13 mouse cellular contexts compared by ENCODE assay signal in genomic region chr1:111660950-111661349, GRCm38 (mm10).
DNase-seq lines count a peak whose midpoint lies in the region; ATAC-seq lines count a peak whose summit lies in the region.
"Had no signal": no experiment of that assay in that cellular context is flagged by ENCODE, and none has a peak within 500 bp of the region (broad histone marks: within the 10 kb centered on the region; RNA-seq: fewer than 3 reads in every experiment).

No protein-coding gene starts in this region.

- no peak overlapping the region for H3K4me3 ChIP-seq in forebrain, embryonic 11.5 days (ENCODE audit: low read depth, low read length)
- no peak overlapping the region for H3K4me3 ChIP-seq in forebrain, embryonic 10.5 days
- H3K4me3 ChIP-seq in hindbrain, embryonic 11.5 days (ENCODE audit: low read depth, low read length), result no peak overlapping the region
- no peak overlapping the region for H3K4me3 ChIP-seq in hindbrain, embryonic 13.5 days
- no peak overlapping the region for H3K4me3 ChIP-seq in midbrain, embryonic 12.5 days
- no peak overlapping the region for H3K4me3 ChIP-seq in midbrain, embryonic 14.5 days (replicated peaks; ENCODE audit: low read depth, low read length)
- H3K4me3 ChIP-seq in embryonic facial prominence, embryonic 12.5 days, result no peak overlapping the region
- H3K4me3 ChIP-seq: heart, adult 2 months; heart, embryonic 15.5 days had no signal

- H3K27ac ChIP-seq in forebrain, embryonic 11.5 days (ENCODE audit: low read depth, low read length), result no peak overlapping the region
- no peak overlapping the region for H3K27ac ChIP-seq in forebrain, embryonic 10.5 days
- no peak overlapping the region for H3K27ac ChIP-seq in hindbrain, embryonic 11.5 days (ENCODE audit: low read depth, low read length)
- no peak overlapping the region for H3K27ac ChIP-seq in hindbrain, embryonic 13.5 days
- H3K27ac ChIP-seq in midbrain, embryonic 12.5 days (replicated peaks), result no peak overlapping the region
- H3K27ac ChIP-seq in midbrain, embryonic 14.5 days (replicated peaks; ENCODE audit: low read depth, low read length), result no peak overlapping the region
- no peak overlapping the region for H3K27ac ChIP-seq in embryonic facial prominence, embryonic 12.5 days
- H3K27ac ChIP-seq: heart, adult 2 months; heart, embryonic 15.5 days had no signal

- H3K36me3 ChIP-seq in forebrain, embryonic 11.5 days (ENCODE audit: control insufficient read depth, insufficient read depth, low read length), result no peaks in the 10 kb centered on the region
- no peaks in the 10 kb centered on the region for H3K36me3 ChIP-seq in forebrain, embryonic 10.5 days (replicated peaks)
- H3K36me3 ChIP-seq in hindbrain, embryonic 11.5 days (ENCODE audit: control insufficient read depth, insufficient read depth, low read length), result no peaks in the 10 kb centered on the region
- no peaks in the 10 kb centered on the region for H3K36me3 ChIP-seq in hindbrain, embryonic 13.5 days
- no peaks in the 10 kb centered on the region for H3K36me3 ChIP-seq in midbrain, embryonic 12.5 days
- no peaks in the 10 kb centered on the region for H3K36me3 ChIP-seq in midbrain, embryonic 14.5 days (ENCODE audit: control insufficient read depth, insufficient read depth, low read length)
- H3K36me3 ChIP-seq in embryonic facial prominence, embryonic 12.5 days, result no peaks in the 10 kb centered on the region
- H3K36me3 ChIP-seq: heart, embryonic 15.5 days had no signal

- H3K4me2 ChIP-seq in forebrain, embryonic 11.5 days (ENCODE audit: low read depth, low read length, severe bottlenecking), result no peak overlapping the region
- no peak overlapping the region for H3K4me2 ChIP-seq in hindbrain, embryonic 11.5 days (replicated peaks; ENCODE audit: low read depth, low read length)
- H3K4me2 ChIP-seq in hindbrain, embryonic 13.5 days, result no peak overlapping the region
- no peak overlapping the region for H3K4me2 ChIP-seq in midbrain, embryonic 12.5 days (replicated peaks)
- H3K4me2 ChIP-seq in midbrain, embryonic 14.5 days (ENCODE audit: low read length), result no peak overlapping the region
- H3K4me2 ChIP-seq in embryonic facial prominence, embryonic 12.5 days (replicated peaks), result no peak overlapping the region
- H3K4me2 ChIP-seq: heart, embryonic 11.5 days; heart, embryonic 15.5 days had no signal

- no peaks in the 10 kb centered on the region for H3K4me1 ChIP-seq in forebrain, embryonic 11.5 days (replicated peaks; ENCODE audit: control insufficient read depth, insufficient read depth, low read length)
- no peaks in the 10 kb centered on the region for H3K4me1 ChIP-seq in forebrain, embryonic 10.5 days
- no peaks in the 10 kb centered on the region for H3K4me1 ChIP-seq in hindbrain, embryonic 11.5 days (replicated peaks; ENCODE audit: control insufficient read depth, insufficient read depth, low read length)
- no peaks in the 10 kb centered on the region for H3K4me1 ChIP-seq in hindbrain, embryonic 13.5 days (replicated peaks)
- H3K4me1 ChIP-seq in midbrain, embryonic 12.5 days, result no peaks in the 10 kb centered on the region
- no peaks in the 10 kb centered on the region for H3K4me1 ChIP-seq in midbrain, embryonic 14.5 days (ENCODE audit: control insufficient read depth, insufficient read depth, low read length)
- no peaks in the 10 kb centered on the region for H3K4me1 ChIP-seq in embryonic facial prominence, embryonic 12.5 days
- H3K4me1 ChIP-seq: heart, embryonic 15.5 days had no signal

- WGBS in forebrain, embryonic 11.5 days, result 90% methylated on average over 1 of the region's 1 CpGs
- 92% methylated on average over 1 of the region's 1 CpGs for WGBS in forebrain, embryonic 10.5 days
- WGBS in hindbrain, embryonic 11.5 days, result 94% methylated on average over 1 of the region's 1 CpGs
- 93% methylated on average over 1 of the region's 1 CpGs for WGBS in hindbrain, embryonic 13.5 days
- 92% methylated on average over 1 of the region's 1 CpGs for WGBS in midbrain, embryonic 12.5 days
- WGBS in midbrain, embryonic 14.5 days, result 93% methylated on average over 1 of the region's 1 CpGs
- WGBS in embryonic facial prominence, embryonic 12.5 days, result 86% methylated on average over 1 of the region's 1 CpGs

- peak; percentile 54; the same call in 1 of the 2 replicates for ATAC-seq in forebrain, embryonic 11.5 days (replicated peaks; ENCODE audit: low FRiP score)
- ATAC-seq in hindbrain, embryonic 11.5 days (ENCODE audit: low FRiP score), result 0 out of 2 replicates have a peak, but pooled peaks have one; percentile 51
- no peak for ATAC-seq in hindbrain, embryonic 13.5 days (ENCODE audit: low FRiP score)
- ATAC-seq in midbrain, embryonic 12.5 days (ENCODE audit: low FRiP score, low read depth), result peak; percentile 58; the same call in 1 of the 2 replicates
- ATAC-seq in midbrain, embryonic 14.5 days (ENCODE audit: low FRiP score, low TSS enrichment), result no peak
- ATAC-seq in embryonic facial prominence, embryonic 12.5 days (ENCODE audit: insufficient number of reproducible peaks, insufficient read depth, low FRiP score, low TSS enrichment), result peak; percentile 35; the same call in 1 of the 2 replicates
- ATAC-seq: intestine, embryonic 16.5 days had no signal

- H3K27me3 ChIP-seq in forebrain, embryonic 11.5 days (ENCODE audit: control insufficient read depth, insufficient read depth, low read length), result no peaks in the 10 kb centered on the region
- no peaks in the 10 kb centered on the region for H3K27me3 ChIP-seq in forebrain, embryonic 10.5 days (ENCODE audit: poor library complexity, severe bottlenecking)
- H3K27me3 ChIP-seq in hindbrain, embryonic 11.5 days (ENCODE audit: control insufficient read depth, insufficient read depth, low read length), result no peaks in the 10 kb centered on the region
- H3K27me3 ChIP-seq in hindbrain, embryonic 13.5 days, result no peaks in the 10 kb centered on the region
- no peaks in the 10 kb centered on the region for H3K27me3 ChIP-seq in midbrain, embryonic 12.5 days
- no peaks in the 10 kb centered on the region for H3K27me3 ChIP-seq in midbrain, embryonic 14.5 days (ENCODE audit: control insufficient read depth, insufficient read depth, low read length)
- H3K27me3 ChIP-seq in embryonic facial prominence, embryonic 12.5 days, result no peaks in the 10 kb centered on the region
- H3K27me3 ChIP-seq: heart, embryonic 15.5 days had no signal

- no peak overlapping the region for H3K9ac ChIP-seq in forebrain, embryonic 11.5 days (ENCODE audit: low read length)
- no peak overlapping the region for H3K9ac ChIP-seq in hindbrain, embryonic 11.5 days (ENCODE audit: low read depth, low read length)
- H3K9ac ChIP-seq in hindbrain, embryonic 13.5 days, result no peak overlapping the region
- H3K9ac ChIP-seq in midbrain, embryonic 12.5 days (replicated peaks), result no peak overlapping the region
- no peak overlapping the region for H3K9ac ChIP-seq in midbrain, embryonic 14.5 days (replicated peaks; ENCODE audit: low read length)
- H3K9ac ChIP-seq in embryonic facial prominence, embryonic 12.5 days, result no peak overlapping the region
- H3K9ac ChIP-seq: heart, embryonic 15.5 days had no signal

- H3K9me3 ChIP-seq in forebrain, embryonic 11.5 days (ENCODE audit: control insufficient read depth, low read length), result no peaks in the 10 kb centered on the region
- no peaks in the 10 kb centered on the region for H3K9me3 ChIP-seq in forebrain, embryonic 10.5 days
- no peaks in the 10 kb centered on the region for H3K9me3 ChIP-seq in hindbrain, embryonic 11.5 days (ENCODE audit: control insufficient read depth, low read length)
- H3K9me3 ChIP-seq in hindbrain, embryonic 13.5 days, result no peaks in the 10 kb centered on the region
- H3K9me3 ChIP-seq in midbrain, embryonic 12.5 days, result no peaks in the 10 kb centered on the region
- no peaks in the 10 kb centered on the region for H3K9me3 ChIP-seq in midbrain, embryonic 14.5 days (ENCODE audit: control insufficient read depth, low read length)
- no peaks in the 10 kb centered on the region for H3K9me3 ChIP-seq in embryonic facial prominence, embryonic 12.5 days
- H3K9me3 ChIP-seq: heart, embryonic 15.5 days had no signal

- DNase-seq in forebrain, embryonic 11.5 days (ENCODE audit: low spot score), result no peak
- no peak for DNase-seq in forebrain, embryonic 10.5 days (ENCODE audit: extremely low spot score, low spot score)
- DNase-seq in hindbrain, embryonic 11.5 days (ENCODE audit: low spot score), result no peak
- no peak for DNase-seq in midbrain, embryonic 14.5 days
- DNase-seq: cerebellum, adult 11 months; gastrocnemius, postnatal 14 days; heart, adult 2 months had no signal

Comparison
In these comparisons a context has a peak if more than half of its experiments do, and no peak if none do; other contexts are left out.
1. ATAC-seq: peak in forebrain, embryonic 11.5 days (single experiment), hindbrain, embryonic 11.5 days (single experiment), midbrain, embryonic 12.5 days (single experiment) and embryonic facial prominence, embryonic 12.5 days (single experiment); none in hindbrain, embryonic 13.5 days (single experiment) and midbrain, embryonic 14.5 days (single experiment).